Mouse (Mus musculus) natural killer cell, adult 2 months (primary cell): ENCODE measurements around the gene St6galnac3.

ENCODE experiments used
- DNase-seq, 2 experiments: peaks; one replicate each; pipeline ENCODE4 v3.0.0; 2022; ENCODE audit warnings: low spot score in 2 of 2

The St6galnac3 gene

DNA sequence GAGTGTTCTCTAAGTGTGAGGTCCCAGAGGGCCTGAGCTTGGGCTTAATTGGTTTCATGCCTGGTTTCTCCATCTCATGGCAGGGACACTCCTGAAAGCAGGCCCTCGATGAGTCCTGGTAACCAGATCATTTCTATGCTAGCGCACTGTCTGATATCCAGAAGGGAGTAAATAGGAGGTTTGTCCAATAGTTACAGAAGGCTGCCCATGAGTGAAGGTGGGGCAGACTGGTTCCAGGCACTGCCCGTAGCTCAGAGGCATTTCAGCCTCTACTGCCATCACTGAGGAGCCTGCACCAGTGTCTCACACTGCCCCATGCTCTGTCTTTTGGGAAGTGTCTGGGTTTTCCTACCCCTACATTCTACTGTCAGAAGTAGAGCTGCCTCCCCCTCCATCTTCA, 72.1 kb downstream of the St6galnac3 start:
- DNase-seq, result no peak

DNA sequence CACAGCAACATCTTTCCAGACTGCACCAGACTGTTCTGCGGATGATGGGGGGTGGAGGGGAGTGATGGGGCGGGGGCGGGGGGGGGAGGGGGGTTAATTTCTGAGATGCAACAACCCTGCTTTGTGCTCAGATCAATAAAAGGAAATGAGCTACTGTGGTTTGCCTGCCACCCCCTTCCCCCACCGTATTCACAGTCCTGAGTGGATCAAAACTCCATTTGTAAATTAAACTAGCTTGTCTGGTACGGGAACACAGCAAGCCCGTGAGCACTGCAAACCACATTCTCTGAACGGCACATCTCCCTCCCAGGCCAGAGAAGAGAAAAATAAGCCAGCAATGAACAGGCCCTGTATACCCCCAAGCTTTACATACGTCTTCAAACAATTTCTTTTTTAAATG, 76.3 kb downstream of the St6galnac3 start:
- no peak for DNase-seq

- peak; percentile 2 to 41 for DNase-seq
Measured at GRCm38 (mm10) chr3:153645803-153646202, 79.2 kb downstream of the St6galnac3 start.

DNA sequence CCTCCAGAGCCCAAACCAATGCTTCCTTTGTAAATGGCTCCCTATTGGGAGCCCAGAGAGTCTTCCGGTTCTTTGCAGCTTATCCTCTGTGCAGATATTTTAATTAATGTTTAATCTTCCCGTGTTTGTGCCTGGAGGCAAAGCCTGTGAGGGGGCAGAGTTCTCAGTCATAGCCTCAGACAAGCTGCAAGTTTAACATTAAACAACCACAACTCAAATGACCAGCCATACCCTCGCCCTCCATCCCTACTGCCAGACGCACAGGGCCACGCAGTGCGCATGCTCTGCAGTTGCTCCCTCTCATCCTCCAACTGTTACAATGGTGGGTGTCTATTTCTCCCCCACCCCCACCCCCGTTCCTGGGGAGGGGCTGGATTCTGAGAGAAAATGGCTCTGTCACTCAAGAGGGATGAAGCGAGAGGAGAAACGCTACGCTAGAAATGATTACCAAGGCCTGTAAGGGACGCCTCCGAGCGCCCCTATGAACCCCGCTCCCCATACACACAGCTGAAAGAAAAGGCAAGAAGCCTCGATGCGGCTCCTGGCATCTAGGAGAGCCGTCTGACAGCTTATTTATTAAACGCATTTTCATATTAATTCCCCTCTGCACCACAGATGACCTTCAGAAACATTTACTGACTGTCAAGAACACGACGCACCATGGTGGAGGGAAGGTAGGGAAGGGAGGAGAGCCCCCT, 81.0 kb downstream of the St6galnac3 start:
- DNase-seq, result no peak

- no peak for DNase-seq
Measured at GRCm38 (mm10) chr3:153642826-153643225, 82.1 kb downstream of the St6galnac3 start.

- DNase-seq, result no peak
Measured at GRCm38 (mm10) chr3:153641805-153642204, 83.2 kb downstream of the St6galnac3 start.

DNA sequence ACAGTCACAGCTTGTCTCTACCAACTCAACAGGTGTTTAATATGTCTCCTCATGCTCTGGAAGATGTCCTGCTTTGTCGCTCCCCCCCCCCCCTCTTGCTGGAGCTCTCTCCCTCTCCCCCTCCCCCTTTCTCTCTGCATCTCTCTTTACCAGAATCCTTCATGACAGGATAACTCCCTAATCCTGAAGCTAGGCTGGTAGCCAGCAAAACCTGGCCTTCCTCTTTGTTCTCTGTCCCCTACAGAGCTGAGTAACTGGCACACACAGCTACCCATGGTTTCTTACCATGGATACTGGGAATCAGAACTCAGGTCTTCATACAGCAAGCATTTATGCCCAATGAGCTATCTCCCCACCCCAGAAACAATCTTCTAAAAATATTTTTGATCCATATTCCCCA, 87.6 kb downstream of the St6galnac3 start:
- no peak for DNase-seq

DNA sequence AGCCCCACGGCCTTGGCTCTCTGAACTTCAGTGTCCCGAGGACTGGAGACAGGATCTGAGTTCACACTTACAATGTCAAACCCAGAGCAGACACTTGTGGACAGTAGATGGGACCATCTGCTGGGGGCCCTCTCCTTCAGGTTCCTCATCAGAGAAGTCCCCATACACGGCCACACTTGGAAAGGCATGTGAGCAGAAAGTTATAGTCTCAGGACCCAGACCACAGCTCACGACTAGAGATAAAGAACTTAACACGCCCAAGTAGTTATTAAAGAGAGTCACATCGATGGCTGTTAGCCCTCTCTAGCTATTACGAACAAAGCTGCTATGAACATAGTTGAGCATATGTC, 88.2 kb downstream of the St6galnac3 start:
- no peak for DNase-seq

GRCm38 (mm10) chr3:153636094-153636803, 88.7 kb downstream of the St6galnac3 start:
- DNase-seq, result no peak

- no peak for DNase-seq
Measured at GRCm38 (mm10) chr3:153631988-153632672, 92.8 kb downstream of the St6galnac3 start.

DNA sequence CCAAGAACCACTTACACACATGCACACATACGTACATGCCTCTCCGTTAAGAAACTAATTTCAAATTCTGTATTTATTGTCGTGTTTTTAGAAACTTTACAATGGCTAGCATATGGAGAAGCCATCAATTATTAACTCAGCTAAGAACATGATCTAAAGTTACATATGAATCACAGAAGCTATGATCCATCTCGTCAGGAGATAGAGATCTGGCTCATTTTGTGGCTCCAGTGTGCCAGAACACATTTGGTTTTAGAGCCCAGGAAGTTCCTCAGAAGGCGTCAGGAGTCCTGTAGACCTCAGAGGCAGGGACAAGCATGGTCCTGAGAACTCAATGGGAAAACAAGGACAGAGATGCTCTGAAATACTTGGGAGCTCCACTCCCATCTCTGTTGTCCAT, 98.7 kb downstream of the St6galnac3 start:
- DNase-seq, result no peak

DNA sequence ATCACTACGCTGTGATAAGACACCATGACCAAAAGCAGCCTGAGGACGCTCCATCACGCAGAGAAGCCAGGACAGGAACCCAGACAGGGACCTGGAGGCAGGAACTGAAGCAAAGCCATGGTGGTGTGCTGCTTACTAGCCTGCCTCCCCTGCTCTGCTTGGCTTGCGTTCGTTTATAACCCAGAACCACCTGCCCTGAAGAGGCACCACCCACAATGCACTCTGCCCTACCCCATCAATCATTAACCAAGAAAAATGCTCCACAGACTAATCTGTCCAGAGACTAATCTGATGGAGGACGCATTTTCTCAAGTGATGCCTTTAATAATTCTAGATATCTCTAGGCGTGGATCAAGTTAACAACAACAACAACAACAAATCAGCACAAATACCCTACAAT, 106.0 kb downstream of the St6galnac3 start:
- DNase-seq, result no peak

DNA sequence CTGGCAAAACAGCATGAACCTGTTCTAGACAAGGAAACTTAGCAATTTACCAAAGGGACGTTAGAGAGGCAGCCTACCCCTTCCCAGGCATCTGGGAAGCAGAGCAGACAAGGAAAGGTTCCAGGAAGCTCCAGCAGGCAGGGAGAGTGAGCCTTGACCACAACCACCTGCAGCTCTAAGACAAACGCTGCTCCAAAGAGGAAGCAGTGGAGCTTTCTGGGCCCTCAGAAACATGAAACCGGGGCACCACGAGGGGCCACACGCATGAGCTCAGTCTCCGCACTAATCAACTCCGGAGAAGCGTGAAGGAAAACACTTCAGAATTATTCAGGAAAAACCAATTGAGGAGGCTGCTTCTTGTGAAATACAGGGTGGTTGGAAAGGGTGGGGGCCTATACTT, 108.1 kb downstream of the St6galnac3 start:
- DNase-seq, result no peak

DNA sequence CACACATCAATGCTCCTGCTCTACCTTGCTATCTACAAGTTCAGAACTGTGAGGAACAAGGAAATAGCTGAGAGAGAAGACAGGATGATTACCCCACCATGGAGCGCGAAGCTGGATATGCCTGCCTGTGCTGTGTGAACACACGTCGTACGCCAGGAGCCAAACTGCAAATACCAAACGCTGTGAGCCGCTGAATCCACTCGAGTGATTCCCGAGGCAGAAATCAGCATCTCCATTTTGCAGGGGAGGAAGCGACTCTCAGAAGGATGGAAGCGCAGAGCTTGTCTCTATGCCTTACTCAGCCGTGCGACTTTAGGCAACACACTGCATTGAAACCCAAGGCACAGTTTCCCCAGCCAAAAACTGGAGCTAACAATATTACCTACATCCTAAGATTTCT, 114.7 kb downstream of the St6galnac3 start:
- no peak for DNase-seq

GRCm38 (mm10) chr3:153606331-153606730, 118.6 kb downstream of the St6galnac3 start:
- DNase-seq, result no peak

DNA sequence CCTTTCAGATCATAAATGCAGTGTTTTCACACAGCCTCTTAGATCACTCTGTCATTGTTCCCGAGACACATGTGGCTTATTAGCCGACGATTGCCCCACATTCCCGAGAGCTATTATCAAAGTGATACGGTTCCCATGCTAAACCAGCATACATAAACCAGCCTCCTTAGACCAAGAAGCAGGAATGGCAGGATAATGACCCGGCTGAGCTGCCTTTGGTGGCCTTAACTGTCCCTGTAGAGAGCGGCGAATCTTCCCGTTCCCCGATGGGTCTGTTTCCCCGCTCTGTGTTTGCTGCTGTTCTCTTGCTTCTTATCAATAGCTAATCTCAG, 119.2 kb downstream of the St6galnac3 start:
- DNase-seq, result no peak

GRCm38 (mm10) chr3:153605089-153605766, 119.7 kb downstream of the St6galnac3 start:
- DNase-seq, result no peak

DNA sequence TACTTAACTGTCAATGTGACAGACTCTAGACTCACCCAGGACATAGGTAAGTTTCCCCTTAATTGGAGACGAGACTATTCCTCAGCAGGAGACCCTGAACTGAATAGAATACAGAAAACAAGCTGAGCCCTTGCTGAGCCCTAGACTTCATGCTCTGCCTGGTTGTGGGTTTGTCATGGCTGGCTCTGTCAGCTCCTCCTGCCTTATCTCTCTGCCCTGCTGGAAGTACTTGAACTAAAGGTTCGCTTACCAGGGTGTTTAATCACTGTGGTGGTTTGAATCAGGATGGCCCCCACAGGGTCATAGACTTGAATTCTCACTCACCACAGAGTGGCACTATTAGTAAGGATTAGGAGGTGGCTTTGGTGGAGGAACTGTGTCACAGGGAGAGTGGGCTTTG, 125.8 kb downstream of the St6galnac3 start:
- no peak for DNase-seq

DNA sequence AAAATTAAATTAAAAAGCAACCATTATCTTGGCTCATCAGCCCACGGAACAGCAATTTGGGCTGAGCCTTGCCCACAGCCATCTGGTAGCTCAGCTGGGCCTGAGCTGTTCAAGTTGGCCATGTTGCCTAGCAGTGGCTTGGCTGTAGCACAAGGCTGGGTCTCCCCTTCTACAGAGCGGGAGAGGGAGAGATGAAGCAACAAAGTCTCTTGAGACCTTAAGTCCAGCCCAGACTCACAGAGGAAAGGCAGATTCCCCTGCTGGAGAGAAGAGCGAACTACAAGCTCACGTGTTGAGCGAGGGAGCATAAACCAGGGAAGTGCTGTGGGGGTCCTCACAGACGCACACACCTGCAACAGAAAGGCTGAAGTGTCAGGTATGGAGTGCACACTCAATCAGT, 126.3 kb downstream of the St6galnac3 start:
- DNase-seq, result no peak

GRCm38 (mm10) chr3:153594531-153594930, 130.4 kb downstream of the St6galnac3 start:
- no peak for DNase-seq

DNA sequence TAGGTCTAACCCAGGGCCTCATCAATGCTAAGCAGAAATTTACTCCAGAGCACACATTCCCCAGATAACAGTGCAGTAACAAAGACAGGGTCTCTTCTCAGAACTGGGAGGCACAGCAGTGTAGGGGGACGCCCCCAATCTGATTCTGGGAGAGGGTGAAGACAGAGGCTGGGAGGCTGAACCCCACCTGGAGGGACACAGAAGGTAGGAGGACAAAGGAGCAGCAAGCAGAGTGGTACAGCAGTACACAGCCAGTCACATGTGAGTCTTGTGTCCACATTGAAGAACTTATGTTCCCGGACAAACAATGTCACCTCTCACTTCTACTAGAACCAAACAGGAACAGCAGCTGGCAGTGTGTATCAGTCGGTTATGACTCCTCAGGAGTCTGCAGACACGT, 131.0 kb downstream of the St6galnac3 start:
- no peak for DNase-seq

GRCm38 (mm10) chr3:153593103-153593502, 131.9 kb downstream of the St6galnac3 start:
- no peak for DNase-seq

- no peak for DNase-seq
Measured at GRCm38 (mm10) chr3:153587594-153587993, 137.4 kb downstream of the St6galnac3 start.
